Mouse (Mus musculus) embryo, embryonic 11 days (tissue): ENCODE data around the gene Olfr523.
A peak's percentile ranks its signal among the peaks of the same experiment; 100 is the strongest.

Experiments used
- DNase-seq: peaks from one replicate; pipeline ENCODE4 v3.0.0-alpha.2; 2015

Gene Olfr523

GRCm38 (mm10) chr7:140184206-140184605, 11.2 kb downstream of the Olfr523 start:
- DNase-seq, result no peak

GRCm38 (mm10) chr7:140186646-140187620, 13.9 kb downstream of the Olfr523 start:
- DNase-seq, result peak; percentile 23

- no peak for DNase-seq
These were observed 14.8 kb downstream of the Olfr523 start for GRCm38 (mm10) chr7:140187721-140188390.

GRCm38 (mm10) chr7:140188391-140189328, 15.6 kb downstream of the Olfr523 start:
- DNase-seq, result peak; percentile 56

GRCm38 (mm10) chr7:140190435-140190834, 17.4 kb downstream of the Olfr523 start:
- DNase-seq, result no peak

- no peak for DNase-seq
These were observed 19.4 kb downstream of the Olfr523 start for GRCm38 (mm10) chr7:140192445-140192844.

- DNase-seq, result no peak
These were observed 19.8 kb downstream of the Olfr523 start for GRCm38 (mm10) chr7:140192851-140193250.

GRCm38 (mm10) chr7:140194031-140194430, 21.0 kb downstream of the Olfr523 start:
- no peak for DNase-seq

- DNase-seq, result no peak
These were observed 23.0 kb downstream of the Olfr523 start for GRCm38 (mm10) chr7:140196002-140196401.

- DNase-seq, result no peak
These were observed 28.1 kb downstream of the Olfr523 start for GRCm38 (mm10) chr7:140201090-140201489.

- no peak for DNase-seq
These were observed 32.8 kb downstream of the Olfr523 start, which contains the start of gene Olfr524 for GRCm38 (mm10) chr7:140205864-140206263. Olfr524 (minus strand) TSS chr7:140205964.

- no peak for DNase-seq
These were observed 33.9 kb downstream of the Olfr523 start for GRCm38 (mm10) chr7:140206904-140207303.

GRCm38 (mm10) chr7:140208153-140208552, 35.1 kb downstream of the Olfr523 start:
- no peak for DNase-seq

GRCm38 (mm10) chr7:140208677-140209076, 35.7 kb downstream of the Olfr523 start:
- DNase-seq, result no peak

GRCm38 (mm10) chr7:140213841-140214240, 40.8 kb downstream of the Olfr523 start:
- no peak for DNase-seq

GRCm38 (mm10) chr7:140217967-140218366, 45.0 kb downstream of the Olfr523 start, which contains the start of gene Cd163l1:
Cd163l1 (plus strand) TSS chr7:140218267.
- no peak for DNase-seq

GRCm38 (mm10) chr7:140219268-140219667, 46.3 kb downstream of the Olfr523 start:
- peak; percentile 5 for DNase-seq

- no peak for DNase-seq
These were observed 47.4 kb downstream of the Olfr523 start for GRCm38 (mm10) chr7:140220375-140220774.

GRCm38 (mm10) chr7:140224209-140224608, 51.2 kb downstream of the Olfr523 start:
- DNase-seq, result no peak
